Mouse (Mus musculus): ENCODE measurements around the gene Ide. TPM values are rescaled to one million over a fixed set of nuclear protein-coding genes. Genes with fewer than 3 reads are reported as not detected.

The Ide gene
- polyA plus RNA-seq, 1 experiment from 2014 or later: 48.7 TPM

DNA sequence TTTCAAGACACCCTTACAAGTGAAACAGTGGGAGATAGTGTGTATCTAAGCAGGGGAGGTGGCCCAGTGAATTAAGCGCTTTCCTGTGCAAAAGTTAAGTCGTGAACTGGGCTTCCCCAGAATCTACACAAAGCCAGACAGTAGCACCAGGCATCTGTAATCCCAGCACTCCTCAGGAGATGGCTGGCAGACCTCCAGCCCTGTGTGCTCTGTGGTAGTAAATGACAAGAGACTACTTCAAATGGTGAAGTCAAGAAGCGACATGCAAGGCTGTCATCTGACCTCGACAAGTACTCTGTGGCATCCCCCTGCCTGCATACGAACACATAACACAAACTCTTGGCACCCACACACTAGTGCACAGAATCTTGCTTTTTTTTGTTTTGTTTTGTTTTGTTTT, 10.4 kb downstream of the Ide start:
- peaks cover 22% of the 10 kb centered on the region for H3K36me3 ChIP-seq
- H3K4me1 ChIP-seq: no peaks in the 10 kb centered on the region
- H3K27me3 ChIP-seq: no peaks in the 10 kb centered on the region
- WGBS: 93% methylated on average over 5 of the region's 5 CpGs
- H3K4me2 ChIP-seq (replicated peaks): no peak overlapping the region
- H3K9ac ChIP-seq (replicated peaks): no peak overlapping the region
- H3K4me3 ChIP-seq: no peak overlapping the region
- H3K27ac ChIP-seq (replicated peaks): no peak overlapping the region
- H3K9me3 ChIP-seq: no peaks in the 10 kb centered on the region
- no peak for ATAC-seq (ENCODE audit: low FRiP score, low read depth)

DNA sequence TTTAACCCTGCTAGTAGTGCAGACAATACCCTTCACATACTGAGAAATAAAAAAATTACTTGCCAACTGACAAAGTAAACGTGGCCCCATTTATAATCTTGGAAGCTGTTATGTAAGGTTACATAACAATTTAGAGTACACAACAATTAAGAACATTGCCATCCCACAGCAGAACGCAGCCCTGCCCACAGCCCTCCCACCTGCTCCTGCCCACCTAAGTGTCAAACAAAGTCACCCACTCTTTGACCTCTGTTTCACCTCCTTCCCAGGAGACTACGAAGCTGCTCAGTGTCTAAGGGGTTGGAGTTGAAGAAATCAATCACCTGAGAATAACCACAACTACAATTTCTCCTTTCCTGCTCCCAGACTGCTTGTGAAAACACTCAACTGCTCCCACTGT, 14.1 kb downstream of the Ide start:
- Histone ChIP-seq H3K9ac (replicated peaks) (no peak overlapping the region), H3K27ac (replicated peaks) (no peak overlapping the region), H3K4me2 (replicated peaks) (no peak overlapping the region), H3K4me3 (no peak overlapping the region), H3K36me3 (peaks cover 22% of the 10 kb centered on the region), H3K27me3 (no peaks in the 10 kb centered on the region), H3K4me1 (no peaks in the 10 kb centered on the region), H3K9me3 (no peaks in the 10 kb centered on the region)
- no peak for ATAC-seq (ENCODE audit: low FRiP score, low read depth)
- WGBS: 86% methylated on average over 3 of the region's 3 CpGs

DNA sequence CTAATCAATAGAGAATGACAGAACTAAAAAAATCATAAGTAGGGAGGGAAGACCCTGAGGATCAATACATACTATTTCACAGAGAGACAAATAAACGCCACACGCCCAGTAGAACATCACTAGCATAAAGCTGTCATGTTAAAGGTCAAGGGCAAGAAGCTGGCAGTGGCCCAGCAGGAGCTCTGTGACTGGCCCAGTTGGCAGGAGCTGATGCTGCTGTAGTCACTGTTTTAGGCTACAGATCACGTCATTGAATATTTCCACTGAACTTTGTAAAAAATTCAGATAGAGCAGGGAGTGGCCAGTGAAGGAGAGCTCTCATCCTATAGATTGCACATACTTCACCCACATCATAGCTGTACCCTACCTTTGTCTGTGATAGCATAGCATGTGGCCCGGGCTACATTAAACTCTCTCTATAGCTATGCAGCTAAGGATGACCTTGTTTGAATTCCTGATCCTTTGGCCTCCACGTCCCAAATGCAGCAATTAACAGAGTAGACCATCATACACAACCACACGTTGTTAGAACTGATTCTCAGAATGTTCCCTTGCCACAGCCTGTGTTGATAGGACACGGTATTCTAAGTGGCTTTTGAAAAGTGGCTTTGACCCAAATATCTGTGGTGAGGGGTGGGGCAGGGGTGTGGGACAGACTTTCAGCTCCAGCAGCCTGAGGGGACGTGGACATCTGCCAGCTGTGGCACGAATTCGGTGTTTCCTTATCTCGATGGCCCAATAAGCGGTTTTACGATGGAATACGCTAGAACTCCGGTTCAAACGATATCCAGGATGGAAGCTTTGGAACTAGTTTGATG, 16.6 kb downstream of the Ide start:
- WGBS: 93% methylated on average over 16 of the region's 16 CpGs
- no peak overlapping the region for H3K9ac ChIP-seq (replicated peaks)
- no peak overlapping the region for H3K4me2 ChIP-seq (replicated peaks)
- H3K4me1 ChIP-seq: no peaks in the 10 kb centered on the region
- no peaks in the 10 kb centered on the region for H3K9me3 ChIP-seq
- no peak for ATAC-seq (ENCODE audit: low FRiP score, low read depth)
- peaks cover 24% of the 10 kb centered on the region for H3K36me3 ChIP-seq
- H3K27me3 ChIP-seq: no peaks in the 10 kb centered on the region
- H3K4me3 ChIP-seq: no peak overlapping the region
- no peak overlapping the region for H3K27ac ChIP-seq (replicated peaks)

DNA sequence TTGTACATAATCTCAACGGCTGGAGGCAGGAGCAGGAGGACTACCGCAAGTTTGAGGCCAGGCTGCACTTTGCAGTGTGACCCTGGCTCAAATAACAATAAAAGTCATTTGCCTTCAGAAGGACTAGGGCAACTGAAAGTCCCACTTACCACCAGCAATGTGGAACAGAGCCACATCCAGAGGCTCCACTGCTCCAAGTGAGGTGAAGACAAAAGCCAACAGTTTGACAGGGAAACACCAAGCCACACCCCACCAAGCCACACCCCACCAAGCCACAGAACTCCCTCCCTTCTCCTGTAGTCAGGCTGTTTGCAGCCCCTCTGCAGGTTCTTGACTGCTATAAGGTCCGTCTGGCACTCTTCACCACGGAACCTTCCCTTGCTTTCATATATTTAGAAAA, 20.3 kb downstream of the Ide start:
- Histone ChIP-seq H3K4me3 (no peak overlapping the region), H3K27me3 (no peaks in the 10 kb centered on the region), H3K36me3 (peaks cover 28% of the 10 kb centered on the region), H3K27ac (replicated peaks) (no peak overlapping the region), H3K9me3 (no peaks in the 10 kb centered on the region), H3K9ac (replicated peaks) (no peak overlapping the region), H3K4me2 (replicated peaks) (no peak overlapping the region), H3K4me1 (no peaks in the 10 kb centered on the region)
- ATAC-seq (ENCODE audit: low FRiP score, low read depth): no peak
- 91% methylated on average over 4 of the region's 4 CpGs for WGBS

DNA sequence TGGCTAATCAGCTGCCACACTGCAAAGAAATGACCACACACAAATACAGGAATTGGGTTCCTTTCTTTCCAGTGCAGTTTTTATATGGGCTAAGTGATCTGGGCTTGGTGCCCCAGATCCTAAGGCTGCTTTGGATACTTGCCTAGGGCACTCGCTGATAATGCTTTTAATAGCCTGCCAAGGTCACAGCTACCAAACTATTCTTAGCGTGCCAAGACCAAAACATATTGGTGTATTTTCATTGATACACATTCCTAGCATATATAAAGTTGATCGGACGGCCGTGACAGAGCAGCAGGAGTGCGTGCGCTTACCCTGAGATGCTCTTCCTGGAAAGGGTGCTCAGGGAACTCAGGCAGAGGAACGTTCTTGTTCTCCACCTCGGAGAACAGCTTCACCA, 22.6 kb downstream of the Ide start:
- no peaks in the 10 kb centered on the region for H3K4me1 ChIP-seq
- WGBS: 94% methylated on average over 9 of the region's 9 CpGs
- ATAC-seq (ENCODE audit: low FRiP score, low read depth): no peak
- no peaks in the 10 kb centered on the region for H3K27me3 ChIP-seq
- H3K27ac ChIP-seq (replicated peaks): no peak overlapping the region
- no peak overlapping the region for H3K4me3 ChIP-seq
- no peak overlapping the region for H3K9ac ChIP-seq (replicated peaks)
- no peak overlapping the region for H3K4me2 ChIP-seq (replicated peaks)
- H3K36me3 ChIP-seq: peaks cover 35% of the 10 kb centered on the region
- H3K9me3 ChIP-seq: no peaks in the 10 kb centered on the region

DNA sequence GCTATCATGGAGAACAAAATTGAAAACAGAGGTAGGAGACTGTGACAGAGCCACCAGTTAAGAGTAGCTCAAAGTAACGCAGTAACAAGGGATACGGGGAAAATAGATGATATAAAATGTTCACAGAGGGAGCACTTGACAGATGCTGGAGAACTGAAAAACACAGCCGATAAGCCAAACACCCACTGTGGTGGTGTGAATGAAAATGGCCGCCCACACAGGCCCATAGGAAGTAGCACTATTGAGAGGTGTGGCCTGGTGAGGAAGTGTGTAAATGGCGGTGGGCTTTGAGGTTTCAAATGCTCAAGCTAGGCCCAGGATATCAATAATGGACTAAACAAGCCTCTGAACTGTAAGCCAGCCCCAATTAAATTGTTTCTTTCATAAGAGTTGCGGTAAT, 26.2 kb downstream of the Ide start:
- Histone ChIP-seq H3K4me1 (no peaks in the 10 kb centered on the region), H3K36me3 (peaks cover 26% of the 10 kb centered on the region), H3K9me3 (no peaks in the 10 kb centered on the region), H3K27ac (replicated peaks) (no peak overlapping the region), H3K4me3 (no peak overlapping the region), H3K27me3 (no peaks in the 10 kb centered on the region), H3K4me2 (replicated peaks) (no peak overlapping the region), H3K9ac (replicated peaks) (no peak overlapping the region)
- no peak for ATAC-seq (ENCODE audit: low FRiP score, low read depth)
- 93% methylated on average over 6 of the region's 6 CpGs for WGBS

DNA sequence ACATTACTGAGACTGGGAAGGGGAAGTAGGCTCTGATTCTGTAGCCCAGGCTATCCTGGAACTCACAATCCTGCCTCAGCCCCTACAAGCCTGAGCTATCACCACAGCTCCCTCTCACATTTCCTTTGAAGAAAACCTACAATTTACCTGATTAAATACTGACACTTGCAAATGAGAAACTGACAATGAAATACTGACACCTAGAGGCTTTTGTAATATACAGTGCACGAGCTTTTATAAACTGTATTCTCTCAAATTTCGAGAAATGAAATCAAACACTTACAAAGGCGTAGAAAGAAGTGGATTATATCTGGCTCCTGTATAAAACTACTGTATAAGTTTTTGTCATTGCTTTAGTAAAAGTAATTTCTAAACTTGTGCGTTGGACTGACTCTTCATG, 27.5 kb downstream of the Ide start:
- no peaks in the 10 kb centered on the region for H3K27me3 ChIP-seq
- 92% methylated on average over 4 of the region's 4 CpGs for WGBS
- no peak for ATAC-seq (ENCODE audit: low FRiP score, low read depth)
- H3K9ac ChIP-seq (replicated peaks): no peak overlapping the region
- no peak overlapping the region for H3K4me3 ChIP-seq
- no peak overlapping the region for H3K27ac ChIP-seq (replicated peaks)
- peaks cover 21% of the 10 kb centered on the region for H3K36me3 ChIP-seq
- no peaks in the 10 kb centered on the region for H3K9me3 ChIP-seq
- no peak overlapping the region for H3K4me2 ChIP-seq (replicated peaks)
- no peaks in the 10 kb centered on the region for H3K4me1 ChIP-seq

DNA sequence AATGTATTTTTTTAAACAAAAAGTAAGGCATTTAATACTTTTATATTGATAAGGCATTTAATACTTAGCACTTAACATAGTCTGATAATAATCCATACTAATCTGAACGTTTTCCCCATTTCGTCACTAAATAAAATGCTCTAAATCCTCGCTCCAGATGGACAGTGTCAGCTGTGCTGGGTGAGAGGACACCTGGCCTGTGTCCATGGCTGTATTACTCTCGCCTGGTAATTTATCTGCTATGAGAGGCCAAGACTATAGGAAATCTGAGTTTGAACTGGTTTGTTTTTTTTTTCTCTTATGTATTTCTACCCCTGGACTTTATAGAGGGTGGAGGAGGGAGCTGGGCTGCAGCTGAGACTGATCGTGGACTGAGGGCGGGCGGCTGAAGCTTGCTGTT, 28.7 kb downstream of the Ide start:
- Histone ChIP-seq H3K9me3 (no peaks in the 10 kb centered on the region), H3K4me1 (no peaks in the 10 kb centered on the region), H3K4me3 (no peak overlapping the region), H3K27me3 (no peaks in the 10 kb centered on the region), H3K9ac (replicated peaks) (no peak overlapping the region), H3K4me2 (replicated peaks) (no peak overlapping the region), H3K27ac (replicated peaks) (no peak overlapping the region), H3K36me3 (peaks cover 15% of the 10 kb centered on the region)
- 93% methylated on average over 7 of the region's 7 CpGs for WGBS
- ATAC-seq (ENCODE audit: low FRiP score, low read depth): no peak

DNA sequence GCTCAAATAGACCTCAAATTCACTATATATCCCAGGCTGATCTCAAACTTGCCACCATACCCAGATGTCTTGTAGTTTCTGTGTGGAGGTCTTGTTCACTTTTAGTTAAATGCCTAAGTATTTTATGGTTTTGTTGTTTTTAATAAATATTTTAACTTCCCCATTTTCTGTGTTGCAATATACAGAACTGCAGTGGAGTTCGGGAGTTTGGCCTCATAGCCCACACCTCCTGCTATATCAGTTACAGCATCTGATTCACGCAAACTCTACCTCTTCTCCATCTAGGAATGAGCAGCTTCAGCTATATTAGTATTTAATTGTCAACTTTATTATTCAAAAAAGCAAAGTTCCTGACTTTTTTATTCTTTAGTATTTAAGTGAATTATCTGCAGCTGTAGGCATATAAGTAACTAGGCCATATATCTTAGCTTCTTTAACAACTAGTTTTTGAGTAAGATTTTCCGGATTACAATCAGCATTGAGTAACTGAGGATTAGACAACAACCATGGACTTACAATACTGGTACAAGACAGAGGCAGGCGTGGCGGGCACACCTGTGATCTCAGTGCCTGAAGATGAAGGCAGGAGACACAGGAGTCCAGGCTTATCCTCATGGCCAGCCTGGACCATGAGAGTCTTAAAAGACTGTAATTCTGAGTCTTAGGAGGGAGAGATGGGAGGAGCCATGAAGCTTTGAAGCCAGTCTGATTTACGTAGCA, 29.7 kb downstream of the Ide start:
- Histone ChIP-seq H3K4me2 (replicated peaks) (no peak overlapping the region), H3K4me1 (no peaks in the 10 kb centered on the region), H3K27ac (replicated peaks) (no peak overlapping the region), H3K4me3 (no peak overlapping the region), H3K36me3 (peaks cover 16% of the 10 kb centered on the region), H3K9me3 (no peaks in the 10 kb centered on the region), H3K27me3 (no peaks in the 10 kb centered on the region), H3K9ac (replicated peaks) (no peak overlapping the region)
- WGBS: 89% methylated on average over 6 of the region's 6 CpGs
- ATAC-seq (ENCODE audit: low FRiP score, low read depth): no peak

DNA sequence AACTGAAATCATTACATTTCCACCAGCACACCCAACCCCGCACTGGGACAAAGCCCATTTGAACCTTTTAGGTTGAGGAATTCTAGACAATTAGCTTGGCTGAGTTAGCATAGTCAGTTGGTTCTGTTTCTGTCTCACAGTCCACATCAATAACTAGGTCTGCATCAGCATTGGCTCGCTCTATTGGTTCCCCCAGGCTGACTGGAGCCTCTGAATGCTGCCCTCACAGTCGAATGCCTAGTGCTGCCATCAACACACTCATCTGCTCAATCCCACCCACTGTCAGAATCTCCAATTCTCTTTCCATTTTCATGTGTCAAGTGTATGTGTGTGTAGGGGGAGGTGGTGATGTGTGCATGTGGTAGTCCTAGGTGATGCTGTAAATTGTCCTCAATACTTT, 31.5 kb downstream of the Ide start:
- H3K27ac ChIP-seq (replicated peaks): no peak overlapping the region
- no peaks in the 10 kb centered on the region for H3K9me3 ChIP-seq
- no peak overlapping the region for H3K4me3 ChIP-seq
- no peak overlapping the region for H3K9ac ChIP-seq (replicated peaks)
- H3K36me3 ChIP-seq: peaks cover 7% of the 10 kb centered on the region; the same call in 1 of the 2 replicates
- H3K4me1 ChIP-seq: no peaks in the 10 kb centered on the region
- H3K27me3 ChIP-seq: no peaks in the 10 kb centered on the region
- ATAC-seq (ENCODE audit: low FRiP score, low read depth): no peak
- H3K4me2 ChIP-seq (replicated peaks): no peak overlapping the region
- WGBS: 93% methylated on average over 3 of the region's 3 CpGs

DNA sequence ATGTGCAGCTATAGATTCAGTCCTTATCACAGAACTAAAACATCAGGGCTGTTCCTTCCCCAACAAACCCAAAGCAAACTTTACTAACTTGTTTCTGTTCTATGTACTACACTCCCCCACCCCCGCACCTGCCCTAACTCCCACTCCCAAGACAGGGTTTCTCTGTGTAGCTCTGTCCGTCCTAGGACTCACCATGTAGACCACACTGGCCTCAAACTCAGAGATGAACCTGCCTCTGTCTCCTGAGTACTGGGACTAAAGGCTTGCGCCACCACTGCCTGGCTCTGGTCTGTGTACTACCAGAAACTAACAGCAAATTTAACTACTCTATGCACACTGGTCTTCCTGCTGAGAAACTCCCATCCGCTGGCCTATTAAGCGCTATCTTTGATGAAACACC, 32.8 kb downstream of the Ide start:
- Histone ChIP-seq H3K27ac (replicated peaks) (no peak overlapping the region), H3K4me2 (replicated peaks) (no peak overlapping the region), H3K4me3 (no peak overlapping the region), H3K27me3 (no peaks in the 10 kb centered on the region), H3K4me1 (no peaks in the 10 kb centered on the region), H3K36me3 (0 out of 2 replicates have a peak, but pooled peaks cover 3% of the 10 kb centered on the region), H3K9ac (replicated peaks) (no peak overlapping the region), H3K9me3 (no peaks in the 10 kb centered on the region)
- WGBS: 92% methylated on average over 5 of the region's 5 CpGs
- ATAC-seq (ENCODE audit: low FRiP score, low read depth): no peak

DNA sequence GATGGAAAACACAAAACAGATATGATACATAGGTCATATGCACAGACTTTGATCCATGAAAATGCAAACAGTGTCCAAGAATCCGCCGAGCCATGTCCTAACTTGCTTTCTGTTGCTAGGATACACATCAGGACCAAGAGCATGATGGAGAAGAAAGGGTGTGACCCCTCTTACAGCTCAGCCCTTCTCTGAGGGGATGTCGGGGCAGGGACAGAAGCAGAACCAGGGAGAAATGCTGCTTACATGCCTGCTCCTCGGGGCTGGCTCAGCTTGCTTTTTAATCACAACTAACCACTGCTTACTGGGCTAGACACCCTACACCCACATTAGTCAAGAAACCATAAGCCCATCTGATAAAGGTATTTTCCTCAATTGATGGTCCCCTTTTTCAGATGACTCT, 33.6 kb downstream of the Ide start:
- no peak for ATAC-seq (ENCODE audit: low FRiP score, low read depth)

More for the DNA sequence above, 33.6 kb downstream of the Ide start:
- Histone ChIP-seq H3K27ac (replicated peaks) (no peak overlapping the region), H3K4me3 (no peak overlapping the region), H3K9me3 (no peaks in the 10 kb centered on the region), H3K4me1 (no peaks in the 10 kb centered on the region), H3K27me3 (no peaks in the 10 kb centered on the region), H3K4me2 (replicated peaks) (no peak overlapping the region), H3K36me3 (0 out of 2 replicates have a peak, but pooled peaks cover 3% of the 10 kb centered on the region), H3K9ac (replicated peaks) (no peak overlapping the region)
- WGBS: 54% methylated on average over 4 of the region's 4 CpGs
